Mouse (Mus musculus) intestine, embryonic 16.5 days (tissue): Measurements from ENCODE around the gene 4930556J24Rik. TPM values are rescaled to one million over a fixed set of nuclear protein-coding genes. Genes with fewer than 3 reads are reported as not detected.

ENCODE experiments used
- ATAC-seq: fragments of 200-750 bp; cut with Nextera tagmentation; 2 replicates; pipeline ENCODE4 v1.8.0; 2017; ENCODE audit warnings: moderate TSS enrichment, moderate library complexity
- H3K27ac ChIP-seq: fragments of 300-500 bp; sonication (generic); 2 replicates; pipeline ENCODE4 v1.5.1; 2014; ENCODE audit warnings: mild to moderate bottlenecking, low read length
- H3K27me3 ChIP-seq: fragments of 300-500 bp; sonication (generic); replicated peaks from 2 replicates; pipeline ENCODE4 v1.6.1; 2014; ENCODE audit warnings: low read length, control low read depth, mixed read lengths; ENCODE audit not compliant: control insufficient read depth, insufficient read depth
- H3K36me3 ChIP-seq: fragments of 300-500 bp; sonication (generic); 2 replicates; pipeline ENCODE4 v1.6.1; 2014; ENCODE audit warnings: low read length, control low read depth; ENCODE audit not compliant: control insufficient read depth, insufficient read depth
- H3K4me1 ChIP-seq: fragments of 300-500 bp; sonication (generic); 2 replicates; pipeline ENCODE4 v1.6.1; 2014; ENCODE audit warnings: low read length, control low read depth, mixed read lengths; ENCODE audit not compliant: control insufficient read depth, insufficient read depth
- H3K4me2 ChIP-seq: fragments of 300-500 bp; sonication (generic); 2 replicates; pipeline ENCODE4 v1.6.1; 2014; ENCODE audit warnings: low read depth, low read length, control low read depth
- H3K4me3 ChIP-seq: fragments of 300-500 bp; sonication (generic); 2 replicates; pipeline ENCODE4 v1.5.1; 2014; ENCODE audit warnings: mild to moderate bottlenecking, low read length
- H3K9ac ChIP-seq: fragments of 300-500 bp; sonication (generic); 2 replicates; pipeline ENCODE4 v1.6.1; 2014; ENCODE audit warnings: low read depth, low read length
- H3K9me3 ChIP-seq: fragments of 300-500 bp; sonication (generic); 2 replicates; pipeline ENCODE4 v1.6.1; 2016; ENCODE audit warnings: low read length, control low read depth; ENCODE audit not compliant: control insufficient read depth
- WGBS: fragments of 180-500 bp; shearing (Covaris S2); extraction: QIAGEN DNeasy Blood & Tissue Kit; methylation state at CpG from one replicate; pipeline ENCODE4 v1.1.7; 2014; 5-methylcytosine and 5-hydroxymethylcytosine counted together
- polyA plus RNA-seq: library from polyadenylated mRNA; unstranded; fragments of >200 nt; fragmentation: Nextera tagmentation; extraction: Ambion mirVana; gene quantifications from 2 replicates; pipeline ENCODE4 v1.2.1, GENCODE M21; 2015

4930556J24Rik gene
- polyA plus RNA-seq, 1 experiment from 2014 or later: not detected

DNA sequence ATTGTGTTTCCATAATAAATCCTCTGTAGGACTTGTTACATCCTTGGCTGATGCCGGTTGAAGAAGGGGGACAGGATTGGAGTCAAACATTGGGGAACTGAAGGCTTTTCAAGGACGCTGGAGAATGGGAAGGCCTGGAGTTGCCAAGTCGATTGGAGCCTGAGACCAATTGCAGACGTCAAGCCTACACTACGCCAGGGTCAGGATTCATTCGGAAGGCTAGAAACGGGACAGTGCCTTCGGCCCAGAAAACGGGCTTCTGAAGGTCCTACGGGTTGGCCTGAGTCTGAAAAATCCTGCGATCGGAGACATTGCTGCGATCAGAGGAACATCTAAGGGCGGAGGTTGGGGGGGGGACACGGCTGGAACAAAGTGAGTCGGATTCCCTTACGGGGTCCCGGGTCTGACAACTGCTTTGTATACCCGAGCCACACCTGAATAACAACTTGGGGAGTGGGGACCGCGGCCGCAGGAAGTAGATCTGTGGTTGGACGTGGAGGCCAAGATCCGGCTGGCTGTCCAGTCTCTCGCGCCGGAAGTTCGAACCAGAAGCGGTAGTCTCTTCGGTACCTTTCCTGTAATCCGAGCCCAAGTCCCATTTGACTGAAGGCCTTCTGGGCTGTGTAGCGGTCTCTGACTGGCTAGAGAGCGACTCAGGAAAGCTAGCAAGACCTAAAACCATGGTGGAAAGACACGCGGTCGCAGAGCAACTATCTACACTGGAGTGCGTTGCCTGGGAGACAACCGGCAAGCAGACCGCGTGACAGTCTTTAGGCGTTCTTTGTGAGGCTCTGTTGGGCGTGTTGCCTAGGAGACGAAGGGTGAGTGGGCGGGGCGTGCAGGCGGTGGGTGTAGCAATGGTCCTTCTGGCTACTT, 81.9 kb downstream of the 4930556J24Rik start, which contains the start of the genes 4921536K21Rik and Dusp18:
TSS of gene 4921536K21Rik (minus strand) at position 693 of the 876 bp plus-strand sequence.
TSS of gene Dusp18 (plus strand) at position 835 of the 876 bp plus-strand sequence.
- 0 out of 2 replicates have a peak, but pooled peaks cover 2% of the 10 kb centered on the region for H3K4me1 ChIP-seq
- peak within 1 kb of the TSS; percentile 48 for H3K4me3 ChIP-seq
- no peaks in the 10 kb centered on the region for H3K9me3 ChIP-seq
- peak within 1 kb of the TSS; percentile 84 for H3K4me2 ChIP-seq
- 4% methylated on average over 46 of the region's 46 CpGs for WGBS
- H3K27ac ChIP-seq: peak within 1 kb of the TSS; percentile 86
- H3K9ac ChIP-seq: peak within 1 kb of the TSS; percentile 66
- no peaks in the 10 kb centered on the region; the same call in 1 of the 2 replicates for H3K36me3 ChIP-seq
- ATAC-seq: peak; percentile 98
- no peaks in the 10 kb centered on the region for H3K27me3 ChIP-seq

DNA sequence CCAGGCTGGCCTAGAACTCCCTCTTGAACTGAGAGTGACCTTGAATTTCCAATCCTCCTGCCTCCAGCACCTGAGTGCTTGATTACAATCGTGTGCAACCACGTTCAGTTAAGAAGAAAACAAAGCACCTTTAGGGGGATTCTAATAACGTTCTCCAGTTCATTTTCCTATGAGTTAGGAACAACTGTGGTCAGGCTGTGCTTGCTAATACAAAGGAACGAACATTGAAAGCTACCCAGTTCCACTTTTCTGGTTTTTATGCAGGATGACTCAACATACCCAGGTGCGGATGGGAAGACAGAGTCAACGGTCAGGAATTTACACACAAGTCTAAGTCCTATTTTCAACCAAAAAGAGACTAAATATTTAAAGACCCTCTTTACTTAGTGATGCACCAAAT, 82.6 kb downstream of the 4930556J24Rik start:
- Histone ChIP-seq H3K9me3 (no peaks in the 10 kb centered on the region), H3K27ac (no peak overlapping the region), H3K9ac (no peak overlapping the region), H3K4me3 (no peak overlapping the region), H3K36me3 (no peaks in the 10 kb centered on the region; the same call in 1 of the 2 replicates), H3K4me2 (peak overlapping the region; percentile 84; the same call in 1 of the 2 replicates), H3K4me1 (0 out of 2 replicates have a peak, but pooled peaks cover 2% of the 10 kb centered on the region), H3K27me3 (no peaks in the 10 kb centered on the region)
- 80% methylated on average over 6 of the region's 6 CpGs for WGBS
- no peak for ATAC-seq

Other genes starting within 250 kb of the 4930556J24Rik start
- gene Osbp2, start 112.9 kb downstream of the 4930556J24Rik start, polyA plus RNA-seq: 0.28 and 0.45 TPM in 2 replicates
- 0.37 and 0.39 TPM in 2 replicates for gene 4921536K21Rik, start 81.7 kb downstream of the 4930556J24Rik start, polyA plus RNA-seq
- gene Dusp18, start 81.5 kb downstream of the 4930556J24Rik start, polyA plus RNA-seq: 5.2 and 5.6 TPM in 2 replicates
- gene Slc35e4, start 62.1 kb downstream of the 4930556J24Rik start, polyA plus RNA-seq: 2.9 and 3.1 TPM in 2 replicates
- 95.3 and 122 TPM in 2 replicates for gene Tcn2, start 44.6 kb downstream of the 4930556J24Rik start, polyA plus RNA-seq
- 73.3 and 79.4 TPM in 2 replicates for gene Pes1, start 12.8 kb downstream of the 4930556J24Rik start, polyA plus RNA-seq
- gene Gal3st1, start 6.9 kb upstream of the 4930556J24Rik start, polyA plus RNA-seq: 20.1 and 33.3 TPM in 2 replicates
- gene Sec14l4, start 54.7 kb upstream of the 4930556J24Rik start, polyA plus RNA-seq: 0.47 and 0.56 TPM in 2 replicates
- not detected in 2 replicates for gene Sec14l3, start 88.1 kb upstream of the 4930556J24Rik start, polyA plus RNA-seq
- 38.1 and 41.6 TPM in 2 replicates for gene Mtfp1, start 118.7 kb upstream of the 4930556J24Rik start, polyA plus RNA-seq
- 1.7 and 2.9 TPM in 2 replicates for gene Sec14l2, start 146.6 kb upstream of the 4930556J24Rik start, polyA plus RNA-seq
- 17.3 and 19.2 TPM in 2 replicates for gene Rnf215, start 158.4 kb upstream of the 4930556J24Rik start, polyA plus RNA-seq
- gene Ccdc157, start 183.5 kb upstream of the 4930556J24Rik start, polyA plus RNA-seq: 3.0 TPM in 2 replicates
- gene Sf3a1, start 183.6 kb upstream of the 4930556J24Rik start, polyA plus RNA-seq: 40.4 and 41.8 TPM in 2 replicates
- gene Tbc1d10a, start 210.0 kb upstream of the 4930556J24Rik start, polyA plus RNA-seq: 34.0 and 37.2 TPM in 2 replicates
- 5.9 and 7.3 TPM in 2 replicates for gene Castor1, start 241.4 kb upstream of the 4930556J24Rik start, polyA plus RNA-seq